Mouse (Mus musculus): Measurements from ENCODE around the gene Olfr137. TPM values are rescaled to one million over a fixed set of nuclear protein-coding genes. Genes with fewer than 3 reads are reported as not detected.

Gene Olfr137
- polyA plus RNA-seq (2012; ENCODE audit: insufficient read depth, insufficient read length, low replicate concordance, missing spikeins) = not detected in 2 replicates

DNA sequence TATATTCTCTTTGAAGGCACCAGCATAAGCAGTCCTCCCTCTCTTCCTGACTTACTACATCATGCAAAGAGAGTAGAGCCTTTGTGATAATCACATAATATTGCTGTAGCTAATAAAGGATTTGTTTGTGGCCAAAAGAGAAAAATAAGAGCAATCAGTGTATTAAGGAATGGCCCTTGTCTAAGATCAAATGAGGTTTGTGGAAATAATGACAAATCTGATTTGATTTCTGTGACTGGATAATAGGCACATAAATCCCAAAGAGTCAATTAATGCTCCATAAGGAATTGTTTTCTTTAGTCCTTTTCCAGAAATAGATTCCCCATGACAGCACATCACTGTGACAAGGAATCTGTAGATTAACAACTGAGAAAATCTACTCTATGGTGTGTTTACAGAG lies at the start of gene Olfr137:
Gene Olfr137, minus strand, starts transcription at position 101 of the 400 bp plus-strand sequence.
- H3K27ac ChIP-seq (ENCODE audit: insufficient read depth, low read depth, low read length) = no peak within 1 kb of the TSS
- TF ChIP-seq CTCF (IDR thresholded peaks at IDR 0.05; ENCODE audit: insufficient read depth, low read depth, low read length) (no peak), POLR2A (IDR thresholded peaks at IDR 0.05; ENCODE audit: insufficient read depth, low read depth, low read length) (no peak)
- H3K4me3 ChIP-seq (ENCODE audit: insufficient read depth, low read depth, low read length) = no peak within 1 kb of the TSS
- no peaks in the 10 kb centered on the region for H3K4me1 ChIP-seq (ENCODE audit: control insufficient read depth, insufficient read depth, low read length)

DNA sequence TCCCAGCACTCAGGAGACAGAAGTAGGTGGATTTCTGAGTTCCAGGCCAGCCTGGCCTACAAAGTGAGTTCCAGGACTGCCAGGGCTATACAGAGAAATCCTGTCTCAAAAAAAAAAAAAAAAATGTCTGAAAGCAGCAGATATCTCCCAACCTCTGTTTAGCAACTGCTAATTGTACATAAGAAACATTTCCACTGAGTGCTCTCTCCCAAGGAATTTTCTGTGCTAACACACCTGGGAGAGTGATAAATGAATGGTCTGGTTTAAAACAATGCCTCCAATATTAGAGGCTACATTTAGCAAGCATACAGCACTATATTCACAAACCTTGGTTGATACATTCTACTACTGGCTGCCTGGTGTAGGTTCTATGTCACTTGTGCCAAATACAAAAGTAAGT lies 22.2 kb upstream of the Olfr137 start, which contains the start of gene Olfr136:
Gene Olfr136, plus strand, starts transcription at position 301 of the 400 bp plus-strand sequence.
- no peak for TF ChIP-seq CTCF (IDR thresholded peaks at IDR 0.05; ENCODE audit: insufficient read depth, low read depth, low read length)
- no peak for TF ChIP-seq POLR2A (IDR thresholded peaks at IDR 0.05; ENCODE audit: insufficient read depth, low read depth, low read length)
- no peak within 1 kb of the TSS for H3K27ac ChIP-seq (ENCODE audit: insufficient read depth, low read depth, low read length)
- no peak within 1 kb of the TSS for H3K4me3 ChIP-seq (ENCODE audit: insufficient read depth, low read depth, low read length)
- no peaks in the 10 kb centered on the region for H3K4me1 ChIP-seq (ENCODE audit: control insufficient read depth, insufficient read depth, low read length)

DNA sequence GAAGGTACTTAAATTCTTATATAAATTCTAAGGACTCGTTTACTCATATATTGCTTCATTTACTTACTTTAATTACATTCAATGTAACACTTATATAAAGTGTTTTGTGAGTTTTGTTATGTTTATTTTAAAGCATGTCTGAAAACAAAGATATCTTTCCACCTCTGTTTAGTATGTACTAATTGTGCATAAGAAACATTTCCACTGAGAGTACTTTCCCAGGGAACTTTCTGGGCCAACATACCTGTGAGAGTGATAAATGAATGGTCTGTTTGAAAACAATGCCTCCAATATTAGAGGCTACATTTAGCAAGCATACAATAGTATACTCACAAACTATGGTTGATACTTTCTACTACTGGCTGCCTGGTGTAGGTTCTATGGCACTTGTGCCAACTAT lies 46.6 kb downstream of the Olfr137 start, which contains the start of gene Olfr138:
Gene Olfr138, plus strand, starts transcription at position 301 of the 400 bp plus-strand sequence.
- Histone ChIP-seq H3K4me1 (ENCODE audit: control insufficient read depth, insufficient read depth, low read length) (no peaks in the 10 kb centered on the region), H3K4me3 (ENCODE audit: insufficient read depth, low read depth, low read length) (no peak within 1 kb of the TSS), H3K27ac (ENCODE audit: insufficient read depth, low read depth, low read length) (no peak within 1 kb of the TSS)
- TF ChIP-seq CTCF (IDR thresholded peaks at IDR 0.05; ENCODE audit: insufficient read depth, low read depth, low read length) (no peak), POLR2A (IDR thresholded peaks at IDR 0.05; ENCODE audit: insufficient read depth, low read depth, low read length) (no peak)
- 70% methylated on average over 1 of the region's 1 CpGs for WGBS

Other genes starting within 250 kb of the Olfr137 start
- not detected in 2 replicates for gene Olfr129, start 247.5 kb downstream of the Olfr137 start, polyA plus RNA-seq (2012; ENCODE audit: insufficient read depth, insufficient read length, low replicate concordance, missing spikeins)
- not detected in 2 replicates for gene Olfr130, start 243.6 kb downstream of the Olfr137 start, polyA plus RNA-seq (2012; ENCODE audit: insufficient read depth, insufficient read length, low replicate concordance, missing spikeins)
- gene Olfr131, start 218.9 kb downstream of the Olfr137 start, polyA plus RNA-seq (2012; ENCODE audit: insufficient read depth, insufficient read length, low replicate concordance, missing spikeins) = not detected in 2 replicates
- not detected in 2 replicates for gene Olfr132, start 173.0 kb downstream of the Olfr137 start, polyA plus RNA-seq (2012; ENCODE audit: insufficient read depth, insufficient read length, low replicate concordance, missing spikeins)
- gene Olfr133, start 162.3 kb downstream of the Olfr137 start, polyA plus RNA-seq (2012; ENCODE audit: insufficient read depth, insufficient read length, low replicate concordance, missing spikeins) = not detected in 2 replicates
- not detected in 2 replicates for gene Olfr134, start 136.2 kb downstream of the Olfr137 start, polyA plus RNA-seq (2012; ENCODE audit: insufficient read depth, insufficient read length, low replicate concordance, missing spikeins)
- gene Olfr135, start 103.2 kb downstream of the Olfr137 start, polyA plus RNA-seq (2012; ENCODE audit: insufficient read depth, insufficient read length, low replicate concordance, missing spikeins) = not detected in 2 replicates
- gene Olfr138, start 46.5 kb downstream of the Olfr137 start, polyA plus RNA-seq (2012; ENCODE audit: insufficient read depth, insufficient read length, low replicate concordance, missing spikeins) = not detected in 2 replicates
- gene Olfr136, start 22.3 kb upstream of the Olfr137 start, polyA plus RNA-seq (2012; ENCODE audit: insufficient read depth, insufficient read length, low replicate concordance, missing spikeins) = not detected in 2 replicates
- not detected in 2 replicates for gene Esp36, start 112.6 kb upstream of the Olfr137 start, polyA plus RNA-seq (2012; ENCODE audit: insufficient read depth, insufficient read length, low replicate concordance, missing spikeins)
- not detected in 2 replicates for gene Esp34, start 246.6 kb upstream of the Olfr137 start, polyA plus RNA-seq (2012; ENCODE audit: insufficient read depth, insufficient read length, low replicate concordance, missing spikeins)

Data from olfactory bulb, adult 2 months (tissue).